Mouse (Mus musculus) heart, adult 11 months (tissue): ENCODE measurements at regions not wholly inside any gene's neighbourhood (a gene's known extent, or its start where the extent isn't known, plus 50 kb on each side); places are given as distances from the start of the nearest gene placed in this dataset.

Experiments
- DNase-seq: peaks from one replicate; pipeline ENCODE4 v3.0.0; 2022

DNA sequence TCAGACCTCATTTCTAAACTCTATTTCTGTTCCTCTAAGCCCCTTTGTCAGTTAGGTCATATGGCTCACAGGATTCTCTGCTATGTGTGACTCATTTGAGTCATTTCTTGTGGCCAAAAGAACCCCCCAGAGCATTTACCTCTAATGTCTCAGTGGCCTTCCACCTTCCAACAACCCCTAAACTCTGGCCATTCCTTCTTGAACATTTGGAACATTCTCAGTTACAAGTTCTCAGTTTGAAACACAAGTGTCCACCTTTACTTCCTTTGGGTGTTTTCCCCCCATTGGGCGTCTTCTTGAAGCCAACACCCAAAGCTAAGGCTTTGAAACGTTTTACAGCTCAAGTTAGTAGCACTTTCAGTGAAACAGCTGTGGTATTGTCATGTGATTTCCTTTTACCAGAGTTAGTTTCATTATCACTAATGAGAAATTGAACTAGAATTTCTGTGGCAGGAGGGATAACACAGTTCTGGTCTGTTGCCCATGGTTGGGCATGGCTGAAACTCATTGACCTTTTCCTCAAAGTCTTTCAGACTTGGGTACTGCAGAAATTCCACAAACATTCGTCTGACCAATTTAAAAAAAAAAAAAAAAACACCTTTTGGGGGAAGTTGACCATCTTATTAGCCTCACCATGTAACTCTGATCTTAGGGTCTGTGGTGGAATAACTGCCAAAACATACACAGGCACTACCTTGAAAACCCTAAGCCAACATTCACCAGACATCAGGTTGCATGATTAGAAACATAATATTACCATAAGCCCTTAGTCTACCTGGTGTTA is 201.8 kb downstream of the Nfkbiz start:
- no peak for DNase-seq

DNA sequence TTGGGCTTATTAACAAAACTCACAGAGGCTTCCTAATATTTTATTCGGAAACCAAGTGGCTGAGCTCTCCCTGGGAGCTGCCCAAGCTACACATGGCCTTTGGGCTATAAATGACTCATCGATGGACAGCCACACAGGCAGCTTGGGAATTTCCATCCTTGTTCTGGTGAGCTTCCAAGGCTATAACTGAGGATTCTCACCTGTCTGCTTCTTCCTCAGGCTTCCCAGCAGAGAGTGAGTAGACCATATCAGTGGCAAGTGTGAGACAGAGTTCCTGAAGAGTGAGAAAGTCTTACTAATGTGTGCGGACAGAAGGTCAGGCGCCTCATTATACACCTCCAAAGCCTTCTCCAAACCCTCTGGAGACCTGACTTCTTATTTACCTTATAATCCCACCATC is 202.5 kb downstream of the Nfkbiz start:
- no peak for DNase-seq

DNA sequence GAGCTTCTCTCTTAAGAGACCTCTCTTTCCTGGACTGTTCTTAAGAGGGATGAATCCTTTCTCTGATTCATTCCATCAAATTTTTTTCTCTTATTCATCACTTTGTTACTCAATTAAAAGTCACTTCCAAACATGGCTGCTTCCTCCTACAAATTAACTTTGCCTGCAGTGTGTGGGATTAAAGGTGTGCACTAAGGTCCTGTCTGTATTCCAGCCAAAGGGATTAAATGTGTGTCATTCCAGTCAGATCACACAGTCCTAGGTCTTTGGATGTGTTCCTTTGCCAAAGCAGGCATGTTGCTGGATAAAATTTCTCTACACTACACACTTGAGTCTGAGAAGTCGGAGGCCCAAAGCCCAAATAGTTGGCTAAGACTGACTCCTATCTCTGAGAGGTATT is 204.0 kb downstream of the Nfkbiz start:
- no peak for DNase-seq

DNA sequence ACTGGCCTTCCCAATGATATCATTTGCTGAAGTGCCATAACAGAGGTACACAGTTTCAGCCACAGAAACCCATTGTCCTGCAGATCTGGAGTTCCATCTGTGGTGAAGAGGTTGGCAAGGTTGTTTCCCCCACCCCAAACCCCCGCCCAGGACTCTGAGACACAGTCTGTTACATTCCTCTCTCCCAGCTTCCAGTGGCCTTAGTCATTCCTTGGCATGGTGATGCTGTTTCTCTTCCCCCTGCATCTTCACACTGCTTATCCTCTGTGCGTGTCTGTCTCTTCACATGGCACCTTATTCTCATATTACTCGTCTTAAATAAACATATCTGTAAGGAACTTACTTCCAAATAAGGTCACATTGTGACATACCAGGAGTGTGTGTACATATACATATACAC is 206.5 kb downstream of the Nfkbiz start:
- no peak for DNase-seq

DNA sequence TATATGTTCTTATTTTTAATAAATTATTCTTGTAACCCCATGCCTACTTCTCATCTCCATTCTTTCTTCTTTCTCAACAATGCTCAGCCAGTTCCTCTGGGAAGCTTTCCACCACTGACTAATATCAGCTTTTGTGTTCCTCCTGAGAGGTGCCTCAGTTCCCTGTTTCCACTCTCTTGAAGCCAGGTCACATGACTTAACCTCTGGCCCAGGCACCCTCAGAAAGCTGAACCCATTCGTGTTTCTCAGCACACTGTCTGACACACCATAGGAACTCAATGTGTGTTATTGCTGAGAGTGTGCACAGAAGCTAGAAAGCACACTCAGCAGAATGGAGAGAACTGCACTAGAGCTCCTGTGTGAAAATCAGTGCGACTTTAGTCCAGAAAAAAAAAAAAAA is 207.1 kb downstream of the Nfkbiz start:
- no peak for DNase-seq

DNA sequence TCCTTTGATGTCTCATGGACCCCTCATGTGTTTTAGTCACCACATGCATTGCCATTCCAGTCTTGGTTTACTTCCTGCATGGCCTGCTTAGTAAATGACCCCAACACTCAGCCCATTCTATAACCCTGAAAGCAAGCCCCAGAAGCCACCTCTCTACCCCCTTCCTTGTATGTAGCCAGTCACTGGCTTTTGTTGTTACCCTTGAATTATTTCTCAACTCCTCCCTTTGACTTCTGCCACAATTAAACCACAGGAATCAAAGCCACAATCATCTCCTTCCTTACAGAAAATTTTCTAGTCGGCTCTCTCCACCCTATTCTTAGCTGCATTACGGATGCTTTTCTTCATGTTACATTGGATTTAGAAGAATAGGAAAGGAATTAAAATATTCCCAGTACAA is 207.7 kb downstream of the Nfkbiz start:
- no peak for DNase-seq

DNA sequence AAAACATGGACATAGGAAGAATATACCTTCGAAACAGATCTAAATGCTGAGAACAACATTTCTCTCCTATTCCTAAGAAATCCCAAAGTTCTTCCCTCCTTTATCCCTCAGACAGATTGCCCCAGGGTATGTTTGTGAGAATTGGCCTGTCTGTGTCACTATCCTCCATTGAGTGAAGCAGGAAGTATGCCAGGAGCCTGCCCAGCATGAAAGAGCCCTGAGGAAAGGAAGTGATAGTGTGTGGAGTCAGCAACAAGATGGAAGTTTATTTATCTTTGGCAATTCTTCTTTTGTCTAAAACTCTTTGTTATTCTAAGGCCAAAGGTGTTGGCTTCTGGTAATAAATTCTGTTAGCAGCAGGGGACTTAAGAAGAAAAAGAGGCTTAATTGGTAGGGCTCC is 211.2 kb downstream of the Nfkbiz start:
- DNase-seq: no peak

DNA sequence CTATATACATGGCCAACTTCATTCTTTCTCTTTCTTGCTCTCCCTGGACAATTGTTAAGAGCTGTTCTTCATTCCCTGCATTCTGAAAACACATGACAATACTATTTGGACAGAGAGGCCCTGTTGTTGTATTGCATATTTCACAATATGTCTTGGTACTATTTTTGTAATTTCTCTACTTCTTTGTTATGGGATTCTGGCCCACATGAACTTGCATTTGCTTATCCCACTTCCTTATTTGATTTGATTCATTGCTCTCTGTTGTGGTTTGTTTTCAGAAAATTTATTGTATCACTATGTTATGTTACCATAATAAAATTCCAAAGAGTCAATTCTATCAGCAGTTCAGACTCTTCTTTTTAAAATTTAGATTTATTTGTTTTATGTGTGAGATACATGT is 215.3 kb downstream of the Nfkbiz start:
- no peak for DNase-seq

DNA sequence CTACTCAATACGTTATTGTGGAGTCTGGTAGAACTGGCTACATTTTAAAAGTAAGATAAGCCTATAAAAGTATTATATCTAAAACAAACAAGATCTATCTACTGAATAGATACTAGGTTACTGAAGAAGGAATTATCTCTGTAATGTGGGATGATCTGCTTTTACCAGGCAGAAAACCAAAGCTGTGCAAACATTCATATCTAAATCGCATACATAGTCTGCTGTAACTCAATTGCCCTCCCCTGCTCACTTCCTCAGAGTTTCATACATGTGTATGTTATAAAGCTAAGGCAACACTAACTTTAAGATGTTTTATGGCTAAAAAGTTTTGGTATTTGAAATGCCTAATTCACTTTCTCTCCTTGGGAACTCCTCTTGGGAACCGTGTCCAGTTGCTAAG is 219.0 kb downstream of the Nfkbiz start:
- DNase-seq: no peak

DNA sequence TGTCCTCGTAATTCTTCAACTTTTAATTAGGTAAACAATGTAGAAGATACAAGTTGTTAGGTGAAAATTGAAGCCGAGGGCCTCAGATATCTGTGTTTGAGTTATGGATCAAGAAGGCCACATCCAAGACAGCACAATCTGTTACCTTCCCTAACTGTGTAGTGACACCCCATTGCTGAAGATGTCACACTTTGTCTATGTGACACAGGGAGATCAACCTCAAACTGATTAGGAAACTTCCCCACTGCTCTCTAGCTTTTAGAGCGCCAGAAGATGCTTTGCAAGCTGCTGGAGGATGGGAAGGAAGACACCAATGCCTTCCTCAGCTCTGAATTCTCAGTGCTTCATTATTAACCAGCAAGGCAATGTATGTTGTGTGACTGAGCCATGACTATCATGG is 220.7 kb downstream of the Nfkbiz start:
- DNase-seq: no peak

DNA sequence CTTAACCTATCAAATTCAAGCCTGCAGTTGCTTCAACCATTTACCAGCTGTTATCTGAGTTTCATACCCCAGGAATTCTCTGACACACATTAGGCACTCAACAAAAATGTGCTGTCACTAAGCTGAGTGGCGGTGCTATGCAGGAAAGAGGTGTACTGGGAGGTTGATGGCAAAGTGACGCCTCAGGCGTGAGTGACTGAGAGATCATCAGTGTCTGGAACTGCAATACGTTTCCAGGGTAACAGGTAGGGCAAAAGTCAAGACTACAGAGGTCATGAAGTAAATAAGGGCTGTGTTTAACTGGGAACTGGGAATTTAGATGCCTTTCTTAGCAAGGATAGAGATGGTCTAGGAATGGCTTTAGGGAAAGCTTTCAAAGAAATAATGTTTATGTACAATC is 221.2 kb downstream of the Nfkbiz start:
- DNase-seq: no peak

DNA sequence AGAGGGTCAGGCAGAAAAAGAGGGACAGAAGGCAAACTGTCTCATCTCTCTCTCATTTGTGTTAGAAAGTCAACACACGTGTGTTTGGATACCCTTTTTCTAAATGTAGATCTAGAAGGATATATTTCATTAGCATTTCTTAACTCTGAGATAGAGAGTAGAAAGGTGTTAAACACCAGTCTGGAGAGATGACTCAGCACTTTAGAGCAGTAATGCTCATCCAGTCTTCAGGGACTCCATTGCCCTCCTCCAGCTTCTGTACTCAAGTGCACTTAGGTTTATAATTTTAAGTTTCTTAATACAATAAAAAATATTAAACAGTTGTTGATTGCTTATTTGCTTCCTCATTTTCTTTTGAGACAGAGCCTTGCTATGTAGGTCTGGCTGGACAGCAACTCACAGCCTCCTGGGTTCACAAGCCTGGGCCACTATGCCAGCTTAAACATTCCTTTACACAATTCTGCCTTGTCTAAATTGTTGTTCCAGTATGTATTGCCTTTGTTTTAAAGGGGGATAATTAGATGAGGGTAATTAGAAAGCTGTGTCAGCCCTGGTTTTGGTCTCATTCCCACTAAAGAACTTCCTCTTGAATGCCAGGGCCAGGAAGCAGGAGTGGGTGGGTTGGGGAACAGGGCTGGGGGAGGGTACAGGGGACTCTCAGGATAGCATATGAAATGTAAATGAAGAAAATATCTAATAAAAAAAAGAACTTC is 222.1 kb downstream of the Nfkbiz start:
- no peak for DNase-seq

DNA sequence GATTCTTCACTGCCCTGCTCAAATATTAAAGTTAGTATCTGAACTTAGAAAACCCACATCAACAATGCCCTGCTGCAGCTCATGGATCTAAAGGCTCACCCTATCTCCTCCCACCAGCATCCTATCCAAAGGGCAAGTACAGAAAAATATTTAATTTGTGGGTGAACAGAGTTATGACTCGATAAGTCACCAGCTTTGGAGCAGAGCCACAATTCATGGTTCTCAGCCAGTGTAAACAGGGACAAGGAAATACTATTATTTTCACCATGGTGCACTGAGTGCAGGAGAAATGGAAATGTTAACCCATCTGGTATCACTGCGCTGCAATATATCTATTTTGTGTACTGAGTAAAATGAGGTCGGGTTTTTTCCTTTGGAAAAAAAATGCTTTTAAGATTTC is 225.8 kb downstream of the Nfkbiz start:
- no peak for DNase-seq

DNA sequence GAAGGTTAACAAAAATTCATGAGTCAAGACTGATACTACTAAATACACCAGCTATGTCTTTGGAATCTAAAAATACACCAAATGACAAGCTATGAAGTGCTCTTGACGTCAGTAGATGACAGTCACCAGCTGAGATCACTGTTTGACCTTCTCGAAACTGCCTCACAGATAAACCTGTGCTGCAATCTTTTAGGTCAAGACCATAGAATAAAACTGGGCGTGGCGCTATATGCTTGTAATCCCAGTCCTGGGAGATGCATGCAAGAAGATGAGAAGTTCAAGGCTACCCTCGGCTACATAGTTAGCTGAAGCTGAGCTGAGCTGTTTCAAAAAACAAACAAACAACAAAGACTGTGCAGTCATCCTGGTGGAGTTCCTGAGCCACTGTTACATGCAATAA is 226.7 kb downstream of the Nfkbiz start:
- no peak for DNase-seq

DNA sequence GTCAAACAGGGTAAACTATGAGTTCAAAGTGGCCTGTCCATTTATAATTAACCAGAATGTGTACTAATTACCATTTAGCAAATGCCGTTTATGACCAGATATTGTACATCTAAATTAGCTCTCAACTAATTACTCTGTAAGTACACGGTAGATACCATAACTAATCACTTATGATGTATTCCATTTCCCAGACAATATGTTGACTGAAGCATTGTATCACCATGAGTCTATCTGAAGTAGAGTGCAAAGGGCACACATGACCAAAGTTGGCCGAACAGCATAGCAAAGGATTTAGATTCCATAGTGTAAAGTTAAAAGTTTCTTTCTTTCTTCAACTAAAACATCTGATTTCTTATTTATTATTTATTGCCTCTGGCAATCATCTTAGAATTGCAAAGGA is 227.5 kb downstream of the Nfkbiz start:
- DNase-seq: no peak

DNA sequence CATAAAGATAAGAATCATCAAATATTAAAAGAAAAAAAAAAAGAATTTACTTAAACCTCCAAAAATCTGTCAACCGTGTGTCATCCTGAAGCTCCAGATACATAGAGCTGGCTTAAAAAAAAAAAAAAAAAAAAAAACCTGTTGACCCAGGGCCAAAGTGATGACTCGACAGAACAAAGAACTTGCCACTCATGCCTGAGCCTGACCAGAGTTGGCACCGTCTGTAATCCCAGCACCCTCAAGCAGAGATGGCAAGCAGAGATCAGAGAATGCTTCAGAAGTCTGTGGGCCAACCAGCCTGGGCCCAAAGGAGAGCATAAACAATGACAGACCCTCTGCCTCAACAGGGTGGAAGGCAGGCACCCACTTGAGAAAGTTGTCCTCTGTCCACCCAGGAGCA is 230.3 kb downstream of the Nfkbiz start:
- DNase-seq: no peak

DNA sequence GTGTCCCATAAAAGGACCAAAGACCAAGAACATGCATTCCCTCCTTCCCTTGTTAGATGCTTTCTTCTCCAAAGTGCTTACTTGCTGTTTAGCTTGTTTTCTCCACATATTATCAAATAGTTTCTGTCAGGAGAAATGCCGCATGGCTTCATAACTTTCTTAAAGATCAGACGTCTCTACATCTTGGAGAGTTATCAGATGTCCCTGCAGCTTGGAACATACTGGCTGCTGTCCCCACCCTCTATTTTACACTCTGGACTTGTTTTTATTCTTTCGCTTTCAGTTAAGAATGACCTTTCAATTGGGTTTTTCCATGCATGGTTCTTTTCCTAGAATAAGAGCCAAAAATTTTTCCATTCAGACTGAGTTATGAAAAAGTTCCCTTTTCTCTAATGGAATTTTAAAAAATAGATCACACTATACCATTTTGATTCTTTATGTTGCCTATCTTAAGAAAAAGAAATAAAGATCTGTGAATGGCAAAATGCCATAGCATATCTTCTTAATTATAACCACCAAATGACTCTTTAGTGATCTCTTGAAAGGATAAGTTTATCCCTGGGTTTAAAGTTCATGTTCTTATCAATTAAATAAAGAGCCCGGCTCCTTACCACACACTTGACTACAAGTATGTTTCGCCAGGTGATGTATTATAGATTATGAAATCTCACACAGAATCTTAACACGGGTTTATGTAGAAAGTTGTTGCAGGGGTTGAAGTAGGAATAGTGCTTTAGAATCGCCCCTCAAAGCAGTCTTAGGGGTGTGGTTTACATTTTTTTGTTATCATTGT is 232.1 kb downstream of the Nfkbiz start:
- DNase-seq: no peak

DNA sequence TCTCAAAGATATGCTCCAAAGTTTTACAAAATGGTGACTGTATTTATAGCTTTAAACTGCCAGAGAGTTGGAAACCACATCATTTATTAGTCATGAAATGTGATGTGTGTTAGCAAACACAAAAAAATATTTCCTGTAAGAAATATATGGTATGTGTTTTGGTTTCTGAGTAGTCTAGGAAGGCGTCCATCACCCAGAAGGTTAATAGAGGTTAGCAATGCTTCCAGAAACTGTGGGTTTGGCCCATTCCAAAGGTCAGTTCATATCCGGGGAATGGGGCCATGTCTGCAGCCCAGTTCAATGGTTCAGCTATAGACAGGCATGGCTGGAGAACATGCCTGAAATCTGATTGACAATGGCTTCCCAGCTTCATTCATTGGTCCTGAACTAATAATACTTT is 235.1 kb downstream of the Nfkbiz start:
- no peak for DNase-seq

DNA sequence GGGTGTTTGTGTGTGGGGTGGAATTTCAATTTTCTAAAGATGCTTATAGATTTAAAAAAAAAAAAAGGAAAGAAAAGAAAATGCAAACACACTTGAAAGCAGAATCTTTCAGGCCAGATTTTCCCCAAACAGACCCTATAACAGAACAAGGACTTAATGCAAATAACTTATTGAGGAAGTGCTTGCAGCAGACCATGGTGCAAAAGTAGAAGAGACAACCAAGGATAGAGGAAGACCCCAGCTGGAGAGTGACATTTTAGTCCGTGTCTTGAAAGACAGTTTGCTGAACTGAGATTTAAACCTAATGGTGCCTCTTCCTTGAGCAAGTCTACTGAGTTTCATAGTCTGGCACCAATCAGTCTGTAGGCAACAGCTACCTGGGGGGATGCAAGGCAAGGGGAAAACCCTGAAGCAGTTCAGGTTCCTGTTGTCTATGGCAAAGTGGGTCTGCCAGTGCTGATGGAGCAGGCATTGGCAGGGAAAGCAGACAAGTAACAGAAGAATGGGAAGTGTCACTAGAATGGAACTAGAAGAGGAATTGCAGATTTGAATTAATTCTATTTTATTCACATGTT is 249.2 kb downstream of the Nfkbiz start:
- DNase-seq: no peak

DNA sequence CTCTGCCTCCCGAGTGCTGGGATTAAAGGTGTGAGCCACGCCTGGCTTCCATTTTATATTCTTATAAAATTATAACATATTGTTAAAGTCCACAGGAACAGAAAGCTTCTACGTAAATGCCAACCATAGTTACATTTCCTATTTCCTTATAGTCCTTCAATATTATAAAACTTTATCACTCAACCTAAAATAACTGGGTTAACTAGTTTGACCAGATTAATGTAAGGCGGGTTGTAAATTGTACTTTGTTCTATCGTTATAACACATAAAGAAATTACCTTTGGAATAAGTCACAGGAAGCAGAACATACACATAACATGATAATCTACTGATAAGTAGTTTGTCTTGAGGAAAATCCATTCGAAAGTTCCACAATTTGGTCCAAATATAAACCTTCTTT is 251.6 kb downstream of the Nfkbiz start:
- DNase-seq: no peak

DNA sequence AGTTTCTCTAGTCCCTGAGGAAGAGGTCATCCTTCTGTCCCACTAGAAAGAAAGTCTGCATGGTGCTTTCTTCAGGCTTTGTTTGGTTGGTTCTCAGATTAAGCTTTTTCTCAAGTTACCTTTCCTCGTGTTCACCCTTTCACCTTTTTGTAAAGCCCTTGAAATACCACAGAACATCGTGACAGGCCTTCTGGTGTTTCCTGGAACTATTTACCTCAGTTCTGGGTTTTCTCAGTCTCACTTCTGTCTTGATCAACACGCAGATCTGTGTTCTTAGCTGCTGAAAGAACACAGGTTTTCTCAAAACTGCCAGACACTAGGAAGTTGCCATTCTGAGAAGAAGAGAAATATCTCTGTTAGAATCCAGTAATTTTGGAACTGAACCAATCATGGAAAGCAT is 255.8 kb downstream of the Nfkbiz start:
- DNase-seq: no peak

DNA sequence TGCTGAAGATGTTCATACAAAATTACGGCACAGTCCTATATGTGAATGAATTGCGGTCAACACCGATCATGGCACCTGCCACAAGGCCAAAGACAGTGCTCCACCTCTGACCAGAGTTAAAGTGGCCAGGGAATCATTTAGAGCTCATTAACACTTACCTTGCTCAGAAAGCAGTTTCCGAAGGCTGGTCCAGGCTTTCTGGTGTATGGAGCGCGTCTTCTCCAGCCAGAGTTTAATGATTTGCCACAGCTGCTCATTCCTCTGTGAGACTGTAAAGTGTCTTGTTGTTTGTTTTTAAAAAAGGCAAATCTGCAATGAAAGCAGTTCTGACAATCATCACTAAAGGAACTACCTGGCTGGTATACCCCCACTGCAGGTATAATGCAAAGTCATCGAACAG is 256.7 kb downstream of the Nfkbiz start:
- no peak for DNase-seq

DNA sequence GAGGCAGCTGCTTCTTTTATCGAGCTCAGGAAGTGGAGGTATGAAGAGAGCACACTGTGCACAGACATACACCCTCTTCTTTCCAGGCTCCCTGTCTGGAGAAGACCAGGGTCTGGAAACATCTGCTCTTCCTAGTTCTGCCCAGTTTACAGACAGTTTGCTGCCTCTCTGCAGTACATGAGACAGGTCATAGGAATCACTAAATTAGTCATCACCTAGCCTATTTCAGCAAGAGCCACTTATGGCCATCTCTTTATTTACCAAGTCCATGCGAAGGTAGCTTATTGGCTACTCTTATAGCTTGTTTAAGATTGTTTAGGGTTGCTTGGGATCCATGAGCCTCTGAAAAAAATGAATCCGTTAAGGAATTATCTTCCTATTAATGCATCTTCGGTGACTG is 257.9 kb downstream of the Nfkbiz start:
- DNase-seq: no peak

DNA sequence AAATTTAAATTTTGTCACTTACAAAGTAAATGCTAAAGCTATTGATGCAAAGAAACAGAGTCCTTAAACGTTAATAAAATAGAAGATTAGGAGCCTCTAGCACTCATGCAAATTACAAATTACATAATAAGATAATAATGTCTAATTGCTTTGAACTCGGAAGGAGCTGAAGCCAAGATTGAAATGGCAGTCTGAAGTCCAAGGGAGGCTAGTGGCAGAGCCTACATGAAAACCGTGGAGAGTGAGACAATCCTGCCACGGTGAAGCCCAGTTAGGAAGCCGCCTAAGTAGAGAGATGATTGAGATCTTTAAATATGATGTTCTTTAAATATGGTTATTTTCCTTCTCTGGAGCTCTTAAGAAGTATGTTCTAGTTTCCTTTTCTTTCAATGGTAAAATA is 260.0 kb downstream of the Nfkbiz start:
- DNase-seq: no peak
